Mouse (Mus musculus) MEL (cell line): Measurements from ENCODE around the gene Gm37240. TPM values are rescaled to one million over a fixed set of nuclear protein-coding genes. Genes with fewer than 3 reads are reported as not detected.

Source experiments
- DNase-seq: peaks from one replicate; pipeline ENCODE4 v3.0.0; 2011; ENCODE audit warnings: low read depth, low spot score
- H3K27ac ChIP-seq: 2 replicates; pipeline ENCODE4 v1.5.1; 2012; ENCODE audit warnings: low read depth, mild to moderate bottlenecking, control low read depth, low read length, moderate library complexity; ENCODE audit not compliant: control insufficient read depth
- H3K27me3 ChIP-seq, 2 experiments: fragments of 150-350 bp in 1 of 2; sonication (generic) in 1 of 2; 2 replicates each; pipeline ENCODE4 v1.6.1; 2012; ENCODE audit warnings: low read length in 2 of 2, mild to moderate bottlenecking in 2 of 2, improper control_type of control experiment in 1 of 2, moderate library complexity in 1 of 2; ENCODE audit not compliant: insufficient read depth in 2 of 2, control insufficient read depth in 1 of 2
- H3K36me3 ChIP-seq, 2 experiments: 2 replicates each; pipeline ENCODE4 v1.6.1; 2012 to 2014; ENCODE audit warnings: low read length in 2 of 2, improper control_type of control experiment in 1 of 2, inconsistent platforms in 1 of 2, mild to moderate bottlenecking in 1 of 2; ENCODE audit not compliant: insufficient read depth in 2 of 2, control insufficient read depth in 1 of 2
- H3K4me1 ChIP-seq, 2 experiments: fragments of 150-350 bp in 1 of 2; sonication (generic) in 1 of 2; 2 replicates each; pipeline ENCODE4 v1.6.1; 2012; ENCODE audit warnings: low read length in 2 of 2, improper control_type of control experiment in 1 of 2, mild to moderate bottlenecking in 1 of 2; ENCODE audit not compliant: insufficient read depth in 2 of 2, control insufficient read depth in 1 of 2
- H3K4me3 ChIP-seq, 2 experiments: fragments of 150-350 bp in 1 of 2; sonication (generic) in 1 of 2; 2 replicates each; pipeline ENCODE4 v1.5.1; 2012; ENCODE audit warnings: low read depth in 2 of 2, low read length in 2 of 2, mild to moderate bottlenecking in 2 of 2, moderate library complexity in 2 of 2, control low read depth in 1 of 2, improper control_type of control experiment in 1 of 2; ENCODE audit not compliant: control insufficient read depth in 1 of 2, insufficient read depth in 1 of 2
- H3K79me2 ChIP-seq: 2 replicates; pipeline ENCODE4 v1.6.1; 2012; ENCODE audit warnings: mild to moderate bottlenecking, low read length, moderate library complexity; ENCODE audit not compliant: control insufficient read depth, poor library complexity, insufficient read depth
- H3K9ac ChIP-seq: 2 replicates; pipeline ENCODE4 v1.6.1; 2012; ENCODE audit warnings: low read depth, mild to moderate bottlenecking, control low read depth, low read length, moderate library complexity; ENCODE audit not compliant: control insufficient read depth, poor library complexity, severe bottlenecking
- H3K9me3 ChIP-seq: fragments of 150-350 bp; sonication (generic); replicated peaks from 2 replicates; pipeline ENCODE4 v1.6.1; 2012; ENCODE audit warnings: mild to moderate bottlenecking, low read length, improper control_type of control experiment, moderate library complexity; ENCODE audit not compliant: insufficient read depth
- BHLHE40 ChIP-seq: IDR thresholded peaks from 2 replicates; pipeline ENCODE4 v1.6.1; 2012; ENCODE audit warnings: low read depth, mild to moderate bottlenecking, inconsistent platforms, low read length, improper control_type of control experiment, borderline replicate concordance
- CHD1 ChIP-seq: IDR thresholded peaks from 2 replicates; pipeline ENCODE4 v1.6.1; 2012; ENCODE audit warnings: low read depth, mild to moderate bottlenecking, inconsistent platforms, low read length, improper control_type of control experiment
- CTCF ChIP-seq, 3 experiments: IDR thresholded peaks in 2 of 3; conservative IDR thresholded peaks in 1 of 3; 2 replicates each; pipeline ENCODE4 v1.5.1; 2011 to 2012; ENCODE audit warnings: low read length in 3 of 3, low read depth in 2 of 3, mild to moderate bottlenecking in 2 of 3, improper control_type of control experiment in 1 of 3, inconsistent platforms in 1 of 3, mixed read lengths in 1 of 3, moderate library complexity in 1 of 3; ENCODE audit not compliant: control insufficient read depth in 1 of 3, insufficient read depth in 1 of 3, poor library complexity in 1 of 3, severe bottlenecking in 1 of 3
- E2F4 ChIP-seq: IDR thresholded peaks from 2 replicates; pipeline ENCODE4 v1.6.1; 2011; ENCODE audit warnings: low read depth, low read length, improper control_type of control experiment, borderline replicate concordance
- ELF1 ChIP-seq: IDR thresholded peaks from 2 replicates; pipeline ENCODE4 v1.6.1; 2014; ENCODE audit warnings: low read depth, mild to moderate bottlenecking, inconsistent platforms, low read length, improper control_type of control experiment, moderate library complexity
- GATA1 ChIP-seq: IDR thresholded peaks from 2 replicates; pipeline ENCODE4 v1.6.1; 2011; ENCODE audit warnings: low read depth, low read length, improper control_type of control experiment
- HCFC1 ChIP-seq: IDR thresholded peaks from 2 replicates; pipeline ENCODE4 v1.6.1; 2012; ENCODE audit warnings: low read depth, mild to moderate bottlenecking, inconsistent platforms, low read length, improper control_type of control experiment, moderate library complexity
- JUND ChIP-seq: IDR thresholded peaks from 2 replicates; pipeline ENCODE4 v1.6.1; 2011; ENCODE audit warnings: low read depth, mild to moderate bottlenecking, improper control_type of control experiment, low read length
- MAFK ChIP-seq: IDR thresholded peaks from 2 replicates; pipeline ENCODE4 v1.6.1; 2011; ENCODE audit warnings: low read depth, mild to moderate bottlenecking, low read length, improper control_type of control experiment, borderline replicate concordance
- MAZ ChIP-seq: IDR thresholded peaks from 2 replicates; pipeline ENCODE4 v1.6.1; 2012; ENCODE audit warnings: low read depth, mild to moderate bottlenecking, inconsistent platforms, low read length, improper control_type of control experiment
- MEF2A ChIP-seq: IDR thresholded peaks from 2 replicates; pipeline ENCODE4 v1.6.1; 2014; ENCODE audit warnings: low read depth, mild to moderate bottlenecking, inconsistent platforms, low read length, improper control_type of control experiment; ENCODE audit not compliant: poor library complexity, insufficient replicate concordance, severe bottlenecking; ENCODE audit errors: extremely low read depth
- MXI1 ChIP-seq: IDR thresholded peaks from 2 replicates; pipeline ENCODE4 v1.6.1; 2011; ENCODE audit warnings: mild to moderate bottlenecking, low read depth, low read length, improper control_type of control experiment
- MYB ChIP-seq: IDR thresholded peaks from 2 replicates; pipeline ENCODE4 v1.6.1; 2011; ENCODE audit warnings: mild to moderate bottlenecking, low read depth, low read length, improper control_type of control experiment
- POLR2A ChIP-seq, 2 experiments: IDR thresholded peaks; 2 replicates each; pipeline ENCODE4 v1.6.1; 2011 to 2012; ENCODE audit warnings: low read length in 2 of 2, mild to moderate bottlenecking in 2 of 2, control low read depth in 1 of 2, improper control_type of control experiment in 1 of 2, low read depth in 1 of 2, moderate library complexity in 1 of 2; ENCODE audit not compliant: control insufficient read depth in 1 of 2, insufficient read depth in 1 of 2, poor library complexity in 1 of 2
- POLR2AphosphoS5 ChIP-seq: IDR thresholded peaks from 2 replicates; pipeline ENCODE4 v1.6.1; 2012; ENCODE audit warnings: low read depth, borderline replicate concordance, mild to moderate bottlenecking, inconsistent platforms, low read length, moderate library complexity, mixed read lengths
- RAD21 ChIP-seq: IDR thresholded peaks from 2 replicates; pipeline ENCODE4 v1.6.1; 2011; ENCODE audit warnings: mild to moderate bottlenecking, low read depth, low read length, improper control_type of control experiment
- RCOR1 ChIP-seq: IDR thresholded peaks from 2 replicates; pipeline ENCODE4 v1.6.1; 2012; ENCODE audit warnings: low read depth, mild to moderate bottlenecking, inconsistent platforms, low read length, improper control_type of control experiment
- SIN3A ChIP-seq: IDR thresholded peaks from 2 replicates; pipeline ENCODE4 v1.6.1; 2012; ENCODE audit warnings: low read length, improper control_type of control experiment, inconsistent platforms
- SMC3 ChIP-seq: IDR thresholded peaks from 2 replicates; pipeline ENCODE4 v1.6.1; 2011; ENCODE audit warnings: low read depth, low read length, improper control_type of control experiment
- TAL1 ChIP-seq: IDR thresholded peaks from 2 replicates; pipeline ENCODE4 v1.6.1; 2012; ENCODE audit warnings: mild to moderate bottlenecking, inconsistent platforms, low read length, moderate library complexity, mixed read lengths
- TBP ChIP-seq: IDR thresholded peaks from 2 replicates; pipeline ENCODE4 v1.8.0; 2011; ENCODE audit warnings: low read depth, low read length, improper control_type of control experiment
- TCF12 ChIP-seq: IDR thresholded peaks from 2 replicates; pipeline ENCODE4 v1.6.1; 2014; ENCODE audit warnings: low read depth, mild to moderate bottlenecking, inconsistent platforms, low read length, improper control_type of control experiment, moderate library complexity
- UBTF ChIP-seq: IDR thresholded peaks from 2 replicates; pipeline ENCODE4 v1.6.1; 2012; ENCODE audit warnings: low read depth, mild to moderate bottlenecking, inconsistent platforms, low read length, improper control_type of control experiment, moderate library complexity, borderline replicate concordance; ENCODE audit not compliant: insufficient read depth
- USF2 ChIP-seq, 2 experiments: IDR thresholded peaks; 2 replicates each; pipeline ENCODE4 v1.6.1; 2011 to 2012; ENCODE audit warnings: improper control_type of control experiment in 2 of 2, low read length in 2 of 2, borderline replicate concordance in 1 of 2, inconsistent platforms in 1 of 2, low read depth in 1 of 2, mild to moderate bottlenecking in 1 of 2; ENCODE audit not compliant: insufficient read depth in 1 of 2
- ZNF384 ChIP-seq: IDR thresholded peaks from 2 replicates; pipeline ENCODE4 v1.6.1; 2012; ENCODE audit warnings: low read depth, mild to moderate bottlenecking, inconsistent platforms, low read length, improper control_type of control experiment
- polyA plus RNA-seq, 2 experiments: library from polyadenylated mRNA; stranded (reverse) in 1 of 2; unstranded in 1 of 2; fragments of >175 nt in 1 of 2; fragments of >200 nt in 1 of 2; gene quantifications; 2 replicates each; pipeline versions ENCODE4 v1.2.1 to v1.2.4; 2012; ENCODE audit warnings: low replicate concordance in 2 of 2, low read depth in 1 of 2; ENCODE audit not compliant: insufficient read length in 2 of 2, insufficient read depth in 1 of 2, missing spikeins in 1 of 2
- total RNA-seq: library from RNA; depleted of rRNA; stranded (reverse); fragments of 300-350 nt; gene quantifications from 2 replicates; pipeline ENCODE4 v1.2.3, GENCODE M21; 2012

Gm37240 gene
- total and polyA plus RNA-seq, 3 experiments, result 0.04 TPM; not detected in 2

DNA sequence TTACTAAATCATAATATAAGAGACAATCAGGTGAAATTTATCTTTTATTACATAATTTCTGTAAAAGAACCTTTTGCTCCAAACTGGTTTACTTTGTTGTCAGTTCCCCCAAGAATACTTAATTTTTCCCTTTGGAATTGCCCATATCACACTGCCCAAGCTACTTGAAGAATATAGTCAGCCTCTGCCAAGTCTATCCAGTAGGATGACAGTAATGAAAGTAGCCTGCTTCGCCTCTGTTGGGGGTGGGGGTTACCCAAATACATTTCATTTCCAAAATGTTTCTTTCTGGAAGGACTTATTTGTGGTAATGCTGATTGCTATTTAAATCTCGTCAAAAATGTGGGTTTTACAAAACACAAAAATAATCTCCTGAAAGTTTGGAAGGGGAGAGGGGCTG, 935.6 kb downstream of the Gm37240 start:
- H3K36me3 ChIP-seq, result peaks cover 0 to 20% of the 10 kb centered on the region in 2 experiments; a peak in 2 of 4 replicates
- DNase-seq, result no peak

DNA sequence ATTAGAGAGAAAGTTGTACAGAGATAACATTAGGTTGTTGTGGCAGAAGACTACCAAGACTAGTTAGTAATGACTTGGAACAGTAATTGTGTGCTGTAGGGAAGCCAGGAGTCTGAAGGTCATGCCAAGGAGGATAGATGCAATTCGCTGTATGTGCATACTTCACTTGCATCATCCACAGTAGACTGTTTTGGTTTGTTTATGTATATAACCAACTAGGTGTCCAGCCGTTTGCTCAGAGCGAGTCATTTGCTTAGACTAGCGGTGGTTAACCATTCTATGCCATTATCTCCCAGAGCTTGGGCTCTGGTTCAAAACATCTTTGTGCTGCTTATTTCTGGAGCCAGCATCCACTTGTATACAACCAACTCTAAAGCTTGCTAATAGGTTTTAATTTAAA, 937.9 kb downstream of the Gm37240 start:
- peaks cover 10% of the 10 kb centered on the region for H3K79me2 ChIP-seq
- DNase-seq, result no peak
- no peaks in the 10 kb centered on the region for H3K9me3 ChIP-seq
- H3K4me3 ChIP-seq, result no peak overlapping the region
- H3K36me3 ChIP-seq, result peaks cover 0 to 42% of the 10 kb centered on the region in 2 experiments; a peak in 2 of 4 replicates
- no peak overlapping the region for H3K9ac ChIP-seq
- H3K27me3 ChIP-seq, result no peaks in the 10 kb centered on the region
- H3K27ac ChIP-seq, result no peak overlapping the region
- TF ChIP-seq TAL1, result no peak
- TF ChIP-seq POLR2AphosphoS5, result no peak
- no peak for TF ChIP-seq BHLHE40
- TF ChIP-seq JUND, result no peak
- no peak for TF ChIP-seq MAZ
- no peak for TF ChIP-seq USF2 (IDR thresholded peaks at IDR 0.05; ENCODE audit: borderline replicate concordance in 1 of 2, insufficient read depth in 1 of 2, low read depth in 1 of 2, low read length in 2 of 2)
- TF ChIP-seq SMC3, result no peak
- no peak for TF ChIP-seq MEF2A
- no peak for TF ChIP-seq CTCF (IDR thresholded peaks at IDR 0.05 in 2 of 3, conservative IDR thresholded peaks at IDR 0.05 in 1 of 3; ENCODE audit: control insufficient read depth in 1 of 3, insufficient read depth in 1 of 3, low read depth in 2 of 3, low read length in 3 of 3, poor library complexity in 1 of 3, severe bottlenecking in 1 of 3)
- no peak for TF ChIP-seq TCF12
- no peak for TF ChIP-seq RAD21
- TF ChIP-seq ELF1, result no peak
- TF ChIP-seq MXI1, result no peak
- no peak for TF ChIP-seq RCOR1
- TF ChIP-seq HCFC1, result no peak
- TF ChIP-seq ZNF384, result no peak
- TF ChIP-seq E2F4, result no peak
- H3K4me1 ChIP-seq, result peaks cover 15 to 19% of the 10 kb centered on the region in 2 experiments

More for the DNA sequence above, 935.6 kb downstream of the Gm37240 start:
- Histone ChIP-seq H3K9me3 (no peaks in the 10 kb centered on the region), H3K27me3 (no peaks in the 10 kb centered on the region), H3K27ac (no peak overlapping the region)
- TF ChIP-seq E2F4 (no peak), CHD1 (no peak), TBP (no peak), RAD21 (no peak), MYB (no peak), TAL1 (no peak), MAZ (no peak), POLR2A (IDR thresholded peaks at IDR 0.05; ENCODE audit: control insufficient read depth in 1 of 2, insufficient read depth in 1 of 2, low read depth in 1 of 2, low read length in 2 of 2, poor library complexity in 1 of 2) (no peak), MAFK (no peak), SIN3A (no peak), GATA1 (no peak), MEF2A (no peak), HCFC1 (no peak), ELF1 (no peak), UBTF (no peak)
- TF ChIP-seq, all 39 proteins: peak for 0
- Histone ChIP-seq H3K4me3 (no peak overlapping the region), H3K79me2 (peaks cover 5% of the 10 kb centered on the region), H3K9ac (no peak overlapping the region), H3K4me1 (peaks cover 6 to 7% of the 10 kb centered on the region in 2 experiments; a peak in 2 of 4 replicates)
